Mouse (Mus musculus) embryonic fibroblast, embryonic 13.5 days (primary cell): ENCODE data around the gene 6330409D20Rik.

ENCODE experiments used
- CTCF ChIP-seq: IDR thresholded peaks from 2 replicates; pipeline ENCODE4 v1.5.1; 2011; ENCODE audit warnings: mild to moderate bottlenecking, control low read depth, low read length, moderate library complexity, borderline replicate concordance; ENCODE audit not compliant: insufficient read depth
- POLR2A ChIP-seq: IDR thresholded peaks from 2 replicates; pipeline ENCODE4 v1.6.1; 2011; ENCODE audit warnings: low read depth, mild to moderate bottlenecking, control low read depth, low read length, moderate library complexity

GRCm38 (mm10) chr2:32744272-32744982, 3.6 kb upstream of the 6330409D20Rik start:
- TF ChIP-seq CTCF (no peak), POLR2A (no peak)
